Mouse (Mus musculus) ovary, adult 18-20 months (tissue): ENCODE data around the gene Dlgap4.
A peak's percentile ranks its signal among the peaks of the same experiment; 100 is the strongest.

Experiments used
- DNase-seq: peaks from one replicate; pipeline ENCODE4 v3.0.0; 2022; ENCODE audit warnings: low spot score, mixed read lengths

The Dlgap4 gene

DNA sequence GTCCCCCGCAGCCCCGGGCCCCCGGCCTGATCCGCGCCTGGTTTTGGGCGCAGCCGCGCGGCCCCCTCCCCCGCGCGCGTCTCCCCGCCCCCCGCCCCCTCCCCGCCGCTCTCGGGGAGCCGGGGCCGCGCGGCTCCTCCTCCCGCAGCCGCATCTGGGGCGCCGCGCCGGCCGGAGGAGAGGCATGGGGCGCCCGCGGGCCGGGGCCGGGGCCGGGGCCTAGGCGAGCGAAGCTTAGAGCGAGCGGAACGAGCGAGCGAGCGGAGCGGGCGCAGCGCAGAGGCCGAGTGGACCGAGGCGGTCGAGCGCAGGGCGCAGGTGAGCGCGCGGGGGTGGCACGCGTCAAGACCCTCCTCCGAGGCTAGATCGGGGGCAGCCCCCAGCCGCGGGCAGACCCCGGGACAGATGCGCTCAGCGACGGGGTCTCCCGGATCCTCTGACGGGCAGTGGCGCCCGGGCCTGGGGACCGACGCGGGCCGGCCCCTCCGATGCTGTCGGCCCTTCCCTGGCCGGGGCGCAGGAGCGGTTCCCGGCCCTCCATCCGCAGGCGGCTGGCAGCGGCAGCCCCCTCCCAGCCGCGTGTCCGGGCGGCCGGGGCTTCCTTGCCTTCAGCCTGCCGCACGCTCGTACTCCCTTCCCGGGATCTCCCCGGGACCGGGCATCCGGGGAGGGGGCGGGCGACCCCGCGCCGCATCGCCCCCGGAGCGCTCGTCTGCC lies at the start of gene Dlgap4:
Gene Dlgap4 (plus strand): TSS at position 165 of the 717 bp plus-strand sequence.
- no peak for DNase-seq

GRCm38 (mm10) chr2:156566512-156566911 lies 47.0 kb upstream of the Dlgap4 start:
- DNase-seq: no peak

- DNase-seq: no peak
Observed at GRCm38 (mm10) chr2:156568647-156569046, 44.9 kb upstream of the Dlgap4 start.

- DNase-seq: peak; percentile 71
Observed at GRCm38 (mm10) chr2:156569261-156569660, 44.2 kb upstream of the Dlgap4 start.

GRCm38 (mm10) chr2:156571521-156571920 lies 42.0 kb upstream of the Dlgap4 start:
- DNase-seq: no peak

GRCm38 (mm10) chr2:156576850-156577587 lies 36.5 kb upstream of the Dlgap4 start:
- DNase-seq: no peak

GRCm38 (mm10) chr2:156580507-156580906 lies 33.0 kb upstream of the Dlgap4 start:
- no peak for DNase-seq

GRCm38 (mm10) chr2:156581244-156581643 lies 32.3 kb upstream of the Dlgap4 start:
- no peak for DNase-seq

- DNase-seq: no peak
Observed at GRCm38 (mm10) chr2:156582887-156583286, 30.6 kb upstream of the Dlgap4 start.

GRCm38 (mm10) chr2:156584154-156584796 lies 29.2 kb upstream of the Dlgap4 start:
- DNase-seq: no peak

GRCm38 (mm10) chr2:156584797-156585471 lies 28.6 kb upstream of the Dlgap4 start:
- DNase-seq: no peak

DNA sequence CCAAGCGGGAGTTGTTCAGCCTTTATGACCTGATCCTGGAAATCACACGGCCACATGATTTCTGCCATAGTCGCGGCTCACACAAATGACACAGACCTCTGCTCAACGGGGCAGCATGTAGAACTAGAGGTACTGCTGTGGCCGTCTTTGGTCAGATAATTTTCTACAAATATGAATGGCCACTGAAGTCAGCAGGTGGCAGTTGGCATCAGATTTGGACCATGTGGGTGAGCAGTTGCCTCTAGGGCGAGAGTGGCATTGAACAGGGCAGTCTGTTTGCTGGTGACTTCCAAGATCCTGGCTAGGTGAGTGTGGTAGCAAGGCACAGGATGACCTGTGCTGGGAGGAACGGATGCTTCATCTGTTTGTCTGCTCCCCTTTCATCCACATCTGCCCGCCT lies 24.0 kb upstream of the Dlgap4 start:
- DNase-seq: no peak

GRCm38 (mm10) chr2:156594987-156595490 lies 18.5 kb upstream of the Dlgap4 start:
- DNase-seq: no peak

- no peak for DNase-seq
Observed at GRCm38 (mm10) chr2:156602581-156602980, 10.9 kb upstream of the Dlgap4 start.

GRCm38 (mm10) chr2:156603671-156604070 lies 9.8 kb upstream of the Dlgap4 start:
- DNase-seq: no peak

- DNase-seq: no peak
Observed at GRCm38 (mm10) chr2:156605144-156605543, 8.4 kb upstream of the Dlgap4 start.

- no peak for DNase-seq
Observed at GRCm38 (mm10) chr2:156605971-156606370, 7.5 kb upstream of the Dlgap4 start.

- DNase-seq: no peak
Observed at GRCm38 (mm10) chr2:156613081-156613540, 394 bp upstream of the Dlgap4 start.

DNA sequence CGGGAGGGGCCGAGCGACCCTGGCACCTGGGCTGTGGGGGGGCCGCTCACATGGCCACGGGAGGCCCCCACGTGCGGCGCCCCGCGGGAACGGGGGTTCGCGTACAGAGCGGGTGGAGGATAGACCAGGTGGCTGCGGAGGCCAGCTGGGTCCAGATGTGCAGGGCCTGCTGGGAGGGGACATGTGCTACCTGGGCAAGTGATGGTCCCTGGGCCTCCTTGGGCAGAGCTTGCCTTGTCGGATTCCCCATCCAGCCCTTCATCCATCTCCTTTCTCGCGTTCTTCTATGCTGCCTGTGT lies 702 bp downstream of the Dlgap4 start:
- no peak for DNase-seq

- no peak for DNase-seq
Observed at GRCm38 (mm10) chr2:156614661-156615654, 1.5 kb downstream of the Dlgap4 start.

DNA sequence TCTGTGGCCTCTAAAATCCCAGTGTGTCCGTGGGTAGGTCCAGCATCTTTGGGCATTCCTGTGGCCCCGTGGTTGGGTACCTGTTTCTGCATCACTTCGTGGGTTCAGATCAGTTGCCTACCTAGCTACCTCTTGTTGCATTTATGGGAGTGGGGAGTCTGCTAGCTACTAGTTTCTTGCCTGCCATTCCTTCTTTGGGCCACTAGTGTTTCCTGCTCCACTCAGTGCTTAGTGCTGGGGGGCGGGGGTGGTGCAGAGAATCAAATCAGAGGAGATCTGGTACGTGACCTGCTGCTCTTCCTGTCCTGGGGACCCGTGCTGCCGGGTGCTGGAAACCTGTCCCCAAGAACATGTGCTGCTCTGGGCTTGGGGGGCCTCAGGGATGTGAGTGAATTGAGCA lies 3.0 kb downstream of the Dlgap4 start:
- no peak for DNase-seq
